Mouse (Mus musculus) layer of hippocampus, adult 8-10 months (tissue): ENCODE results near the gene Slc35e2. TPM values are rescaled to one million over a fixed set of nuclear protein-coding genes. Genes with fewer than 3 reads are reported as not detected.
"Not testable (repeated sequence)": the region's sequence is repeated elsewhere in the genome, so short reads cannot be mapped to it uniquely, and the experiment has no call there.

Experiments
- DNase-seq, 2 experiments: peaks; one replicate each; pipeline ENCODE4 v3.0.0; 2022; ENCODE audit warnings: low spot score in 2 of 2
- total RNA-seq, 4 experiments: library from RNA; stranded (reverse); gene quantifications; 2 replicates each; pipeline ENCODE4 v1.2.4; 2022

Gene Slc35e2
- total RNA-seq, 4 experiments from 2014 or later: 36.1 to 48.6 (median 42.5) TPM

DNA sequence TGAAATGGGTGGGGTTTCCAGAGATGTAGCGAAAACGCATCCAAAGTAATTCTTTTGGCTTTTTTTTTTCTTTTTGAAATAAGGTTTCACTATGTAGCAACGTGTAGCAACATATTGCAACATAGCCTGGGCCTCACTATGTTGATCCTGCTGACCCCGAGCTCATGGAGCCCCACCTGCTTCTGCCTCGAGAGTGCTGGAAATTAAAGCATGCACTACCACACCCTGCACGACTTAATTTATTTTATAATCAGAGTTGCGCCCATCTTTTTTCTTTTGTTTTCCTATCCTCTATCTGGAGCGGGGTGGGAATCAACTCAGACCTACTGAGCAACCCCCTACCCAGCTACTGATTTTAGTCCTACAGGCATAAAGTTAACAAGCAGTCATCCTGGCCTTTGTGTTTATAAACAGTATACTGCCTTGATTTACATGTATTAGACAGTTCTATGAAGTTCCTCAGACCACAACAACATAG, 68.4 kb downstream of the Slc35e2 start:
- no peak for DNase-seq

DNA sequence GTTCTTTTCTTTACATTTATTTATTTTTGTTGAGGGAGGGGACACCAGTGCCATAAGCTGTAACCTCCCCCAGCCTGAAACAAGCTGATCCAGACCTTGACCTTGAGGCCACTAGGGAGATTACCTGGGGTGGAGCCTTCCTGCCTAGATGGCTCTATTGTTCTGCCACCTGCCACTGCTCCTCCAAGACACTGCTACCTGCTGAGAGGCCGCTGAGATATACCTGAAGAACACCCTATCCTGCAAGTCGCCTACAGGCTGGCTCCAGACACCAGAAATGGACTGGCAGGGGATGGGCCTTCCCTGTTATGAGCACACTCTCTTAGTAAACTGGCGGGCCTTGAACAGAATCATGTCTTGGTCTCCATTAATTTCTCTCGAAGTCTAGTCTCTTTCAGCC, 69.0 kb downstream of the Slc35e2 start:
- DNase-seq: not testable (repeated sequence)

DNA sequence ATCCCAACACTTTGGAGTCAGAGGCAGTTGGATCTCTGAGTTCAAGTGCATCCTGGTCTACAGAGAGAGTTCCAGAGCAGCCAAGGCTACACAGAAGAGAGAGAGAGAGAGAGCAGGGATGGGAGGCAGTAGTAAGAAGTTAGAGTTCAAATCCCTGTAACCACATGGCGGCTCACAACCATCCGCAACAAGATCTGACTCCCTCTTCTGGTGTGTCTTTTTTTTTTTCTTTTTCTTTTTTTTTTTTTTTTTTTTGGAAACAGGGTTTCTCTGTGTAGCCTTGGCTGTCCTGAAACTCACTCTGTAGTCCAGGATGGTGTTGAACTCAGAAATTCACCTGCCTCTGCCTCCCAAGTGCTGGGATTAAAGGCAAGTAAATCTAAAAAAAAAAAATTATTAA, 70.9 kb downstream of the Slc35e2 start:
- no peak for DNase-seq

Other genes with a start within 250 kb of the Slc35e2 start
- 100 to 1,000 TPM; 144 to 189 (median 169) TPM for gene Prkcz, start 240.1 kb upstream of the Slc35e2 start, total RNA-seq
- 10 to 100 TPM; 23.0 to 25.0 (median 24.7) TPM for gene Gabrd, start 203.3 kb upstream of the Slc35e2 start, total RNA-seq
- 10 to 100 TPM; 11.0 to 16.5 (median 15.2) TPM for gene Cfap74, start 192.2 kb upstream of the Slc35e2 start, total RNA-seq
- 1 to 10 TPM; 1.9 to 4.0 (median 3.0) TPM for gene Tmem52, start 132.3 kb upstream of the Slc35e2 start, total RNA-seq
- 100 to 1,000 TPM; 649 to 753 (median 695) TPM for gene Gnb1, start 110.1 kb upstream of the Slc35e2 start, total RNA-seq
- gene Nadk, start 39.0 kb upstream of the Slc35e2 start, total RNA-seq: 10 to 100 TPM; 52.2 to 69.2 (median 59.6) TPM
- 10 to 100 TPM; 42.1 to 54.8 (median 46.9) TPM for gene Cdk11b, start 23.4 kb downstream of the Slc35e2 start, total RNA-seq
- gene Gm10563, start 44.0 kb downstream of the Slc35e2 start, total RNA-seq: not detected
- gene Mmp23, start 52.0 kb downstream of the Slc35e2 start, total RNA-seq: 1 to 10 TPM; 2.8 to 5.0 (median 3.5) TPM
- 100 to 1,000 TPM; 101 to 122 (median 113) TPM for gene Mib2, start 67.8 kb downstream of the Slc35e2 start, total RNA-seq
- gene Fndc10, start 92.9 kb downstream of the Slc35e2 start, total RNA-seq: 10 to 100 TPM; 22.6 to 30.6 (median 26.6) TPM
- gene Ssu72, start 103.4 kb downstream of the Slc35e2 start, total RNA-seq: 10 to 100 TPM; 86.8 to 99.4 (median 88.9) TPM
- 10 to 100 TPM; 32.7 to 35.8 (median 34.4) TPM for gene Tmem240, start 133.4 kb downstream of the Slc35e2 start, total RNA-seq
- 10 to 100 TPM; 62.3 to 79.7 (median 65.0) TPM for gene Atad3a, start 159.7 kb downstream of the Slc35e2 start, total RNA-seq
- 10 to 100 TPM; 13.3 to 14.9 (median 14.2) TPM for gene Vwa1, start 173.3 kb downstream of the Slc35e2 start, total RNA-seq
- 10 to 100 TPM; 30.2 to 36.9 (median 34.5) TPM for gene Tmem88b, start 184.5 kb downstream of the Slc35e2 start, total RNA-seq
- gene Ankrd65, start 189.0 kb downstream of the Slc35e2 start, total RNA-seq: not detected
- 10 to 100 TPM; 74.2 to 85.2 (median 78.2) TPM for gene Mrpl20, start 201.5 kb downstream of the Slc35e2 start, total RNA-seq
- gene Ccnl2, start 211.1 kb downstream of the Slc35e2 start, total RNA-seq: 100 to 1,000 TPM in 1 of 4 experiments, 10 to 100 TPM in 3; 69.6 to 104 (median 79.7) TPM
- gene Aurkaip1, start 229.9 kb downstream of the Slc35e2 start, total RNA-seq: 100 to 1,000 TPM in 1 of 4 experiments, 10 to 100 TPM in 3; 95.2 to 103 (median 97.9) TPM
- 10 to 100 TPM in 2 of 4 experiments, 1 to 10 TPM in 2; 7.4 to 10.9 (median 9.6) TPM for gene Mxra8, start 238.3 kb downstream of the Slc35e2 start, total RNA-seq
- 10 to 100 TPM; 71.0 to 91.3 (median 82.6) TPM for gene Dvl1, start 246.0 kb downstream of the Slc35e2 start, total RNA-seq